Mouse (Mus musculus): ENCODE data around the gene Gm4952. TPM values are rescaled to one million over a fixed set of nuclear protein-coding genes. Genes with fewer than 3 reads are reported as not detected.

Gene Gm4952
- polyA plus RNA-seq, 1 experiment from 2014 or later = not detected

Other genes starting within 250 kb of the Gm4952 start
- not detected in 2 replicates for gene Olfr1440, start 212.7 kb upstream of the Gm4952 start, polyA plus RNA-seq (2015; fragmentation: Nextera tagmentation; extraction: Ambion mirVana)
- gene Olfr1441, start 182.5 kb upstream of the Gm4952 start, polyA plus RNA-seq (2015; fragmentation: Nextera tagmentation; extraction: Ambion mirVana) = not detected in 2 replicates
- gene Pfpl, start 172.1 kb upstream of the Gm4952 start, polyA plus RNA-seq (2015; fragmentation: Nextera tagmentation; extraction: Ambion mirVana) = not detected in 2 replicates
- gene Mpeg1, start 139.2 kb upstream of the Gm4952 start, polyA plus RNA-seq (2015; fragmentation: Nextera tagmentation; extraction: Ambion mirVana) = 0.39 and 0.47 TPM in 2 replicates
- gene Dtx4, start 98.5 kb upstream of the Gm4952 start, polyA plus RNA-seq (2015; fragmentation: Nextera tagmentation; extraction: Ambion mirVana) = 20.3 and 21.3 TPM in 2 replicates
- gene Fam111a, start 54.2 kb upstream of the Gm4952 start, polyA plus RNA-seq (2015; fragmentation: Nextera tagmentation; extraction: Ambion mirVana) = 7.7 and 9.8 TPM in 2 replicates
- gene Glyat, start 33.3 kb downstream of the Gm4952 start, polyA plus RNA-seq (2015; fragmentation: Nextera tagmentation; extraction: Ambion mirVana) = not detected in 2 replicates
- gene Olfr1442, start 70.5 kb downstream of the Gm4952 start, polyA plus RNA-seq (2015; fragmentation: Nextera tagmentation; extraction: Ambion mirVana) = not detected in 2 replicates
- gene Olfr1443, start 78.1 kb downstream of the Gm4952 start, polyA plus RNA-seq (2015; fragmentation: Nextera tagmentation; extraction: Ambion mirVana) = not detected in 2 replicates
- gene Keg1, start 95.8 kb downstream of the Gm4952 start, polyA plus RNA-seq (2015; fragmentation: Nextera tagmentation; extraction: Ambion mirVana) = not detected in 2 replicates
- 1.3 and 1.5 TPM in 2 replicates for gene Cntf, start 165.7 kb downstream of the Gm4952 start, polyA plus RNA-seq (2015; fragmentation: Nextera tagmentation; extraction: Ambion mirVana)
- gene Zfp91, start 196.2 kb downstream of the Gm4952 start, polyA plus RNA-seq (2015; fragmentation: Nextera tagmentation; extraction: Ambion mirVana) = 13.1 and 13.3 TPM in 2 replicates
- 0.42 and 0.92 TPM in 2 replicates for gene Lpxn, start 196.2 kb downstream of the Gm4952 start, polyA plus RNA-seq (2015; fragmentation: Nextera tagmentation; extraction: Ambion mirVana)
- not detected in 2 replicates for gene Gm5244, start 246.7 kb downstream of the Gm4952 start, polyA plus RNA-seq (2015; fragmentation: Nextera tagmentation; extraction: Ambion mirVana)